Mouse (Mus musculus) heart, postnatal 0 days (tissue): ENCODE data around the gene Cltrn. TPM values are rescaled to one million over a fixed set of nuclear protein-coding genes. Genes with fewer than 3 reads are reported as not detected.

Experiments used
- ATAC-seq: fragments of 200-750 bp; cut with Nextera tagmentation; 2 replicates; pipeline ENCODE4 v1.8.0; 2017; ENCODE audit warnings: low read depth, moderate number of reproducible peaks, moderate library complexity; ENCODE audit not compliant: insufficient read depth
- DNase-seq: peaks from one replicate; pipeline ENCODE4 v3.0.0-alpha.2; 2016; ENCODE audit warnings: low spot score
- H3K27ac ChIP-seq: fragments of 300-500 bp; sonication (generic); 2 replicates; pipeline ENCODE4 v1.5.1; 2014; ENCODE audit warnings: low read depth, mild to moderate bottlenecking
- H3K27me3 ChIP-seq: fragments of 300-500 bp; sonication (generic); 2 replicates; pipeline ENCODE4 v1.6.1; 2014; ENCODE audit warnings: low read length, mixed read lengths; ENCODE audit not compliant: control insufficient read depth, insufficient read depth
- H3K36me3 ChIP-seq: fragments of 300-500 bp; sonication (generic); replicated peaks from 2 replicates; pipeline ENCODE4 v1.6.1; 2014; ENCODE audit warnings: low read length, mixed read lengths; ENCODE audit not compliant: control insufficient read depth, insufficient read depth
- H3K4me1 ChIP-seq: fragments of 300-500 bp; sonication (generic); 2 replicates; pipeline ENCODE4 v1.6.1; 2014; ENCODE audit warnings: antibody characterized with exemption; ENCODE audit not compliant: control insufficient read depth, insufficient read depth
- H3K4me2 ChIP-seq: fragments of 300-500 bp; sonication (generic); 2 replicates; pipeline ENCODE4 v1.6.1; 2014; ENCODE audit warnings: low read depth, mild to moderate bottlenecking, low read length, moderate library complexity
- H3K4me3 ChIP-seq: fragments of 300-500 bp; sonication (generic); 2 replicates; pipeline ENCODE4 v1.5.1; 2014; ENCODE audit warnings: low read depth, low read length
- H3K9ac ChIP-seq: fragments of 300-500 bp; sonication (generic); replicated peaks from 2 replicates; pipeline ENCODE4 v1.6.1; 2014; ENCODE audit warnings: low read depth, low read length, mixed read lengths
- H3K9me3 ChIP-seq: fragments of 300-500 bp; sonication (generic); replicated peaks from 2 replicates; pipeline ENCODE4 v1.6.1; 2016; ENCODE audit warnings: low read length; ENCODE audit not compliant: control insufficient read depth
- CTCF ChIP-seq: IDR thresholded peaks from 2 replicates; pipeline ENCODE4 v1.5.1; 2016; ENCODE audit warnings: antibody characterized with exemption, control low read depth, low read depth
- EP300 ChIP-seq: IDR thresholded peaks from 2 replicates; pipeline ENCODE4 v1.6.1; 2016; ENCODE audit warnings: antibody characterized with exemption, low read depth
- WGBS: fragments of 180-500 bp; shearing (Covaris S2); extraction: QIAGEN DNeasy Blood & Tissue Kit; methylation state at CpG from one replicate; pipeline ENCODE4 v1.1.7; 2014; 5-methylcytosine and 5-hydroxymethylcytosine counted together
- polyA plus RNA-seq: library from polyadenylated mRNA; unstranded; fragments of >200 nt; fragmentation: Nextera tagmentation; extraction: Ambion mirVana; gene quantifications from 2 replicates; pipeline ENCODE4 v1.2.1, GENCODE M21; 2015
- total RNA-seq: library from RNA; depleted of rRNA; stranded (reverse); fragments of >200 nt; gene quantifications from 2 replicates; pipeline ENCODE4 v1.2.3, GENCODE M21; 2014; ENCODE audit warnings: low replicate concordance; rRNA removed

Cltrn gene
- total and polyA plus RNA-seq, 2 experiments from 2014 or later, result not detected

DNA sequence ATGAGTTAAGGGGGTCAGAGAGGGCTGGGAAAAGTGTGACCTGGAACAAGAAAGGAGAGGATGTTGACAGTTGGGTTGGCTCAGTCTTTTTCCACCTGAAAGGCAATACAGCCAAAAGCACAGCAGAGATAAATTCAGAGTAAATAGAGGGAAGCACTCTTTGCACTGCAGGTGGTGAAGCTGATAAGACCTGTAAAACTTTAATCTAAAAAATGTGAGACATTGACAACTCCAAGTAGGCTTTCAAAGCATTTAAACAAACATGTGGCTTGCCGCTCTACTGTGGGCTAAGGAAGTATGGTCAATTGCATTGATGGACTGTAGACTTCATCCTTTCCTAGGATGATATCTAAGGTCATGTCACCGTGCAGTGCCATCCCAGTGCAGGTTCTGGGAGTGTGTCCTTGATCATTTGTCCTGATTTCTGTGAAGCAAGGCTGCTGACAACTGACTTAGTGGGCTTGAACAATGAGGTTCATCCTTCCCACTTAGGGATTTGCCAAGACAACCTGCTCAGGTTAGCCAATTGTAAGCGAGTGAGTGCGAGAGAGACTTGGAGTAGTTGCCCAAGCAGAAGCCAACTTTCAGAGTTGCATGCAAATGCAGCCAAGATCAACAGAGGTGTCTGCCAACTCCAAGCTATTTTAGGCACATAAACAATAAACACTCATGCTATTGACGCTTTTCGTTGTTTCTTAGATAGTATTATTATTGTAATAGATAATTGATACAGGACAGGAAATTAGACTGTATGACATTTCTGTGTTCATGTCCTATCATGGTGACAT, 57.0 kb downstream of the Cltrn start:
- H3K4me2 ChIP-seq, result no peak overlapping the region
- no peak overlapping the region for H3K4me3 ChIP-seq
- H3K4me1 ChIP-seq, result no peaks in the 10 kb centered on the region
- H3K36me3 ChIP-seq, result no peaks in the 10 kb centered on the region
- no peak for TF ChIP-seq EP300
- TF ChIP-seq CTCF, result no peak
- H3K9me3 ChIP-seq, result no peaks in the 10 kb centered on the region
- DNase-seq (no peak), ATAC-seq (no peak)
- H3K27me3 ChIP-seq, result no peaks in the 10 kb centered on the region
- no peak overlapping the region for H3K27ac ChIP-seq
- no peak overlapping the region for H3K9ac ChIP-seq
- WGBS, result 53% methylated on average over 6 of the region's 6 CpGs

DNA sequence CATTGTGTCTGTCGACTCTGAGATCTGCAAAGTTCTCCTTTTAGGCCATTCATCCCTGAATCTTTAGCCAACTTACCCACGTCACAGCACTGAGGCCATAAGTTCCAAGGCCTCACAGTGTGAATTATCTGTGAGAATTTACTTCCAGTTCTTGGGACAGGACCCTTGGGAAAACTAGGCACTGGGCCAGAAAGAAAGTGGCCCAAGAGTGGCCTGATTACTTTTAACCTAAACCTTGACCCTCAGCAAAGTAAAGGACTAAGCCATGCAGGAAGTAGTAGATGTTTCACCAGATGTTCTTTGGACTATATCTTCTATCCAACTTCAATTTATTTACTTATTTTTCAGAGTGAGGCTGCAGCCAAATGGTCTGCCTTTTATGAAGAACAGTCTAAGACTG, 64.1 kb downstream of the Cltrn start:
- Histone ChIP-seq H3K9me3 (no peaks in the 10 kb centered on the region), H3K27ac (no peak overlapping the region), H3K9ac (no peak overlapping the region), H3K36me3 (no peaks in the 10 kb centered on the region), H3K4me1 (no peaks in the 10 kb centered on the region), H3K4me2 (no peak overlapping the region), H3K4me3 (no peak overlapping the region), H3K27me3 (no peaks in the 10 kb centered on the region)
- TF ChIP-seq EP300, result no peak
- TF ChIP-seq CTCF, result no peak
- DNase-seq (no peak), ATAC-seq (no peak)
- 46% methylated on average over 2 of the region's 2 CpGs for WGBS

DNA sequence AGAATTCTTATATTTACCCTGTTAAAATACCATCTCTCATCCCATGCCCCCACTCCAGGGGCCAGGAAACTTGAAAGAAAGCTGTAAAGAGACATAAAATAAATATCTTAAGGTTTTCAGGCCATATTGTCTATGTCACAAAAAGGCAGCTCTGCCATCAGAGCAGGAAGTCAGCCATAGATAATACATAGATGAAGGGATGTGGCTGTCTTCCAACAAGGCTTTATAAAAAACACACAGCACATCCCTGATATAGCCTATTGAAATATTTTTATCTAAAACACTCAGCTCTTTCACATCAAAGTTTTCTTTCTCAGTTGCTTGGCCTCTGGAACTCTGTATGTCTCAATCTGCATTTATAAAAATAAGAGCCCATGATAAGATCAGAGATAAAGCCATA, 65.0 kb downstream of the Cltrn start:
- H3K4me3 ChIP-seq, result no peak overlapping the region
- H3K9ac ChIP-seq, result no peak overlapping the region
- H3K4me1 ChIP-seq, result no peaks in the 10 kb centered on the region
- ATAC-seq (no peak), DNase-seq (no peak)
- no peaks in the 10 kb centered on the region for H3K27me3 ChIP-seq
- no peak overlapping the region for H3K4me2 ChIP-seq
- TF ChIP-seq EP300 (no peak), CTCF (no peak)
- no peaks in the 10 kb centered on the region for H3K36me3 ChIP-seq
- H3K27ac ChIP-seq, result no peak overlapping the region
- H3K9me3 ChIP-seq, result no peaks in the 10 kb centered on the region

GRCm38 (mm10) chrX:164154594-164154993, 66.0 kb downstream of the Cltrn start:
- Histone ChIP-seq H3K4me3 (no peak overlapping the region), H3K4me2 (no peak overlapping the region), H3K27me3 (no peaks in the 10 kb centered on the region), H3K36me3 (no peaks in the 10 kb centered on the region), H3K4me1 (no peaks in the 10 kb centered on the region), H3K27ac (no peak overlapping the region), H3K9ac (no peak overlapping the region), H3K9me3 (no peaks in the 10 kb centered on the region)
- WGBS, result 62% methylated on average over 5 of the region's 5 CpGs
- TF ChIP-seq CTCF (no peak), EP300 (no peak)
- no peak for DNase-seq
- ATAC-seq, result no peak

DNA sequence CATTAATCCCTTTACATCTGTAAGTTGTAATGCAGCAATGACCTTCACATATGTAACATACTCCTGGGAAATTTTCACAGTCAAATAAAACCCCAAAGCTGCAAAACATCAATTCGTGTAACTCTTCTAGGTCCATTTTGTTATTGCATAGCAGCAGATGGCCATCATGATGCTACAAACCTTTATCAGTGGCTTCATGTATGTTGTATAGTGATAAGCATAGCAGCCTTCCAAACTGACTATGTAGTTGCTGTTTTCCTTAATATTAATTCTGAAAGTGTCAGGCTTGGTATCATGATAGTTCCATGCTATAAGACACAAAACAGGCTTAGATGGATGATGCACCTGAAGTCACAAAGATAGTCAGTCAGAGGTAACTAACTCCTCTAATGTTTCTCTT, 76.1 kb downstream of the Cltrn start:
- H3K36me3 ChIP-seq, result no peaks in the 10 kb centered on the region
- no peak for DNase-seq
- no peaks in the 10 kb centered on the region for H3K9me3 ChIP-seq
- no peak overlapping the region for H3K4me2 ChIP-seq
- no peak overlapping the region for H3K4me3 ChIP-seq
- no peaks in the 10 kb centered on the region for H3K4me1 ChIP-seq
- TF ChIP-seq EP300, result no peak
- H3K9ac ChIP-seq, result no peak overlapping the region
- H3K27ac ChIP-seq, result no peak overlapping the region
- H3K27me3 ChIP-seq, result no peaks in the 10 kb centered on the region
- no peak for ATAC-seq
- WGBS, result 53% methylated on average over 1 of the region's 1 CpGs

Other genes with a start within 250 kb of the Cltrn start
- 10.5 and 12.0 TPM in 2 replicates for gene Ap1s2, start 179.8 kb upstream of the Cltrn start, total RNA-seq
- 16.0 and 17.7 TPM in 2 replicates for gene Ap1s2, start 179.8 kb upstream of the Cltrn start, polyA plus RNA-seq
- gene Zrsr2, start 130.2 kb upstream of the Cltrn start, total RNA-seq, result 0.92 and 1.3 TPM in 2 replicates
- gene Zrsr2, start 130.2 kb upstream of the Cltrn start, polyA plus RNA-seq, result 22.8 and 25.8 TPM in 2 replicates
- gene Car5b, start 60.8 kb upstream of the Cltrn start, total RNA-seq, result 0.12 and 0.76 TPM in 2 replicates
- 0.21 and 0.27 TPM in 2 replicates for gene Car5b, start 60.8 kb upstream of the Cltrn start, polyA plus RNA-seq
- gene Siah1b, start 12.3 kb upstream of the Cltrn start, total RNA-seq, result 8.3 and 14.2 TPM in 2 replicates
- 10.3 and 10.5 TPM in 2 replicates for gene Siah1b, start 12.3 kb upstream of the Cltrn start, polyA plus RNA-seq
- gene Ace2, start 50.5 kb downstream of the Cltrn start, total RNA-seq, result 0.15 TPM in 1 of 2 replicates, not detected in the other
- 0.31 and 0.44 TPM in 2 replicates for gene Ace2, start 50.5 kb downstream of the Cltrn start, polyA plus RNA-seq
- 1.8 and 7.7 TPM in 2 replicates for gene Bmx, start 169.4 kb downstream of the Cltrn start, total RNA-seq
- gene Bmx, start 169.4 kb downstream of the Cltrn start, polyA plus RNA-seq, result 3.7 and 4.0 TPM in 2 replicates
- gene Pir, start 180.5 kb downstream of the Cltrn start, total RNA-seq, result not detected in 2 replicates
- gene Pir, start 180.5 kb downstream of the Cltrn start, polyA plus RNA-seq, result 4.5 and 6.9 TPM in 2 replicates